Mouse (Mus musculus) stomach, embryonic 16.5 days (tissue): ENCODE measurements around the gene Ubac2. TPM values are rescaled to one million over a fixed set of nuclear protein-coding genes. Genes with fewer than 3 reads are reported as not detected.
A peak's percentile ranks its signal among the peaks of the same experiment; 100 is the strongest.
"Not testable (repeated sequence)": the region's sequence is repeated elsewhere in the genome, so short reads cannot be mapped to it uniquely, and the experiment has no call there.

Experiments
- ATAC-seq: fragments of 200-750 bp; cut with Nextera tagmentation; 2 replicates; pipeline ENCODE4 v1.8.0; 2017; ENCODE audit warnings: moderate number of reproducible peaks, moderate TSS enrichment; ENCODE audit not compliant: insufficient read depth, low FRiP score
- H3K27ac ChIP-seq: fragments of 300-500 bp; sonication (generic); 2 replicates; pipeline ENCODE4 v1.5.1; 2014; ENCODE audit warnings: low read length
- H3K27me3 ChIP-seq: fragments of 300-500 bp; sonication (generic); 2 replicates; pipeline ENCODE4 v1.6.1; 2014; ENCODE audit warnings: low read length, control low read depth, mixed read lengths; ENCODE audit not compliant: control insufficient read depth, insufficient read depth
- H3K36me3 ChIP-seq: fragments of 300-500 bp; sonication (generic); 2 replicates; pipeline ENCODE4 v1.6.1; 2014; ENCODE audit warnings: low read length; ENCODE audit not compliant: control insufficient read depth, insufficient read depth
- H3K4me1 ChIP-seq: fragments of 300-500 bp; sonication (generic); 2 replicates; pipeline ENCODE4 v1.6.1; 2014; ENCODE audit warnings: low read length, control low read depth, mixed read lengths; ENCODE audit not compliant: control insufficient read depth, insufficient read depth
- H3K4me2 ChIP-seq: fragments of 300-500 bp; sonication (generic); 2 replicates; pipeline ENCODE4 v1.6.1; 2014; ENCODE audit warnings: low read depth, low read length, mixed read lengths
- H3K4me3 ChIP-seq: fragments of 300-500 bp; sonication (generic); replicated peaks from 2 replicates; pipeline ENCODE4 v1.5.1; 2014; ENCODE audit warnings: mild to moderate bottlenecking, low read length
- H3K9ac ChIP-seq: fragments of 300-500 bp; sonication (generic); 2 replicates; pipeline ENCODE4 v1.6.1; 2014; ENCODE audit warnings: low read length
- H3K9me3 ChIP-seq: fragments of 300-500 bp; sonication (generic); replicated peaks from 2 replicates; pipeline ENCODE4 v1.6.1; 2016; ENCODE audit warnings: low read length, control low read depth; ENCODE audit not compliant: control insufficient read depth
- WGBS: fragments of 180-500 bp; shearing (Covaris S2); extraction: QIAGEN DNeasy Blood & Tissue Kit; methylation state at CpG from one replicate; pipeline ENCODE4 v1.1.7; 2014; 5-methylcytosine and 5-hydroxymethylcytosine counted together
- polyA plus RNA-seq: library from polyadenylated mRNA; unstranded; fragments of >200 nt; fragmentation: Nextera tagmentation; extraction: Ambion mirVana; gene quantifications from 2 replicates; pipeline ENCODE4 v1.2.1, GENCODE M21; 2015

Ubac2 gene
- polyA plus RNA-seq, result 54.9 and 57.4 TPM in 2 replicates

DNA sequence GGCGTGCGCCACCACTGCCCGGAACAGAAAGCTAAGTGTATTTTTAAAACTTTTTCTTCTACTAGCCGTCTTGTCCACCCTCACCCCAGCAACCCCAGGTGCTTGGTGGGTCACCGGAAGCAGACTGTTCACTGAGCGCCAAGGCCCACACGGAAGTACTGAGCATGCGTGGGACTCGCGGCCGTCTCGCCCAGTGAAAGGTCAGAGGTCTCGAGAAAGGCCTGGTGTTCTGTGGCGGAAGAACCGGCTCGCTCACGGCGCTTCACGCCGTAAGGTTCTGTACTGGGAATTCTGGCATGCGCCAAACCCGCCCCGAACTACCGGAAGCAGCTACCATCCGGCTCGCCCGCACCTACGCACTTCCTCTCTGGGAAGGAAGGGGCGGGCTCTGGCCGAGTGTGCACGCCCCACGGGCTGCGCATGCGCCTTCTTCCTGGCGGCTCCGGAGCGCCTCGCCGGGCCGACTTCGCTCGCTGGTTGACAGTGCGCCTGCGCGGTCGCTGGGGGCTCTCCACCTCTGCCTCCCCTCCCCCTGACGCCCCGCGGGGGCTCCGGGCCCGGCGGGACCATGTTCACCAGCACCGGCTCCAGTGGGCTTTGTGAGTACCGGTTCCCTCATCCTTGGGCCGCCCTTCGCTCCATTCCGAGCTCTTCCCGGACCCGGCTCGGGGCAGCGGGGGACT is at the start of gene Ubac2:
TSS of gene Ubac2 (plus strand) at position 445 of the 683 bp plus-strand sequence.
- Histone ChIP-seq H3K9me3 (no peaks in the 10 kb centered on the region), H3K4me2 (peak within 1 kb of the TSS; percentile 98), H3K9ac (peak within 1 kb of the TSS; percentile 98), H3K36me3 (no peaks in the 10 kb centered on the region), H3K4me1 (peaks cover 31% of the 10 kb centered on the region), H3K4me3 (peak within 1 kb of the TSS; percentile 97), H3K27me3 (no peaks in the 10 kb centered on the region), H3K27ac (peak within 1 kb of the TSS; percentile 92)
- peak; percentile 98 for ATAC-seq
- under 1% methylated on average over 61 of the region's 61 CpGs for WGBS

DNA sequence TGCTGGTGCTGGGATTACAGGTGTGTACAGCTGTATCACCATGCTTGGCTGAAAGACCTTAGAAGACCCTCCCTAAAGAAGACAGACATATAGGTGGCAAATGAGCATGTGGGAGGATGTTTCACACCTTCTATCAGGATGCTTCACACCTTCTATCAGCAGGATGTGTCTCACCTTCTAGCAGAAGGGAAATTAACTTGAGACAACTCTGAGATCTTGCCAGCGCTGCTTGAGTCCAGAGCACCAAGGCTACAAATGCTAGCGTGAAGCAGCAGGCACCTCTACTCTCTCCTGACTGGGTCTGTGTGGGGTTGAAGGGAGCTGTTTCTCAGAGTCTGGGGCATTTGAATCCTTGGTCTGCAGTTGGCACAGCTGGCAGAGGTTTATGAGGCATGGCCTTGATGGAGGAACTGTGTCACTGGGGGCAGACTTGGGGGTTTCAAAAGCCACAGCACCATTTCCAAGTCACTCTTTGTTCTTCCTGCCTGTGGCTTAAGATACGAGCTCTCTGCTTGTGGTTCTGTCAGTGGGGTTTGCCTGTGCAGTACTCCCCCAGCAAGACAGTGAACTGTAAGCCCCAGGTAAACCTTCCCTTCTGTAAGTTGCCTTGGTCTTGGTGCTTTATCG is 48.5 kb upstream of the Ubac2 start:
- 85% methylated on average over 4 of the region's 4 CpGs for WGBS
- Histone ChIP-seq H3K9ac (no peak overlapping the region), H3K36me3 (no peaks in the 10 kb centered on the region), H3K9me3 (no peaks in the 10 kb centered on the region), H3K27ac (no peak overlapping the region), H3K4me1 (peaks cover 2% of the 10 kb centered on the region; the same call in 1 of the 2 replicates), H3K27me3 (no peaks in the 10 kb centered on the region), H3K4me2 (no peak overlapping the region), H3K4me3 (no peak overlapping the region)
- ATAC-seq, result no peak

- no peaks in the 10 kb centered on the region for H3K4me1 ChIP-seq
- H3K27me3 ChIP-seq, result no peaks in the 10 kb centered on the region
- H3K4me3 ChIP-seq, result no peak overlapping the region
- WGBS, result 77% methylated on average over 2 of the region's 2 CpGs
- no peak overlapping the region for H3K9ac ChIP-seq
- no peak overlapping the region for H3K4me2 ChIP-seq
- H3K27ac ChIP-seq, result no peak overlapping the region
- no peaks in the 10 kb centered on the region for H3K36me3 ChIP-seq
- H3K9me3 ChIP-seq, result no peaks in the 10 kb centered on the region
- ATAC-seq, result no peak
Measured at GRCm38 (mm10) chr14:121833001-121833520, 45.4 kb upstream of the Ubac2 start.

DNA sequence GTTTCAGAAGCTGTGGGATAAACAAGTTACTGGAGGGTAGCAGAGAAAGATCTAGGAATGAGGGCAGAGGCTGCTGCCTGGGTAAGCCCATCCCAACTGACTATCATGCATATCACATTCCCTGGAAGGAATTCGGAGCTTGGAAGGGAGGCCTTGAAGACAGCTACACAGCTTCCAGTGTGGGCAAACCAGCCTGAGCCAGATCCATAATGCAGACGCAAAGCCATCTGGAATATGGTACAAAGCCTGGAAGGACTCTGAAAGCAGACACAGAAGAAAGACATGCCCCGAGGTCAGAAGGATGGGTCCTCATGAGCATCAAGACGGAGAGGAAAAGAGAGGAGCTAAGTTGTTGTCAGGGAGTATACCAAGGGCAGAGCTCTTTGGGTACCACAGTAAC is 40.3 kb upstream of the Ubac2 start:
- H3K4me1 ChIP-seq, result no peaks in the 10 kb centered on the region
- 88% methylated on average over 4 of the region's 4 CpGs for whole genome bisulfite sequencing
- 0 out of 2 replicates have a peak, but pooled peaks cover 3% of the 10 kb centered on the region for H3K9me3 ChIP-seq
- H3K4me3 ChIP-seq, result no peak overlapping the region
- H3K36me3 ChIP-seq, result no peaks in the 10 kb centered on the region
- H3K9ac ChIP-seq, result no peak overlapping the region
- H3K27ac ChIP-seq, result no peak overlapping the region
- no peak for ATAC-seq
- no peak overlapping the region for H3K4me2 ChIP-seq
- H3K27me3 ChIP-seq, result no peaks in the 10 kb centered on the region

- Histone ChIP-seq H3K4me2 (no peak overlapping the region), H3K27me3 (no peaks in the 10 kb centered on the region), H3K9me3 (0 out of 2 replicates have a peak, but pooled peaks cover 3% of the 10 kb centered on the region), H3K27ac (no peak overlapping the region), H3K4me1 (no peaks in the 10 kb centered on the region), H3K9ac (no peak overlapping the region), H3K4me3 (no peak overlapping the region), H3K36me3 (no peaks in the 10 kb centered on the region)
- WGBS, result 91% methylated on average over 8 of the region's 8 CpGs
- no peak for ATAC-seq
Measured at GRCm38 (mm10) chr14:121840217-121840616, 38.2 kb upstream of the Ubac2 start.

- no peaks in the 10 kb centered on the region for H3K27me3 ChIP-seq
- no peak overlapping the region for H3K4me2 ChIP-seq
- no peak for ATAC-seq
- no peaks in the 10 kb centered on the region for H3K9me3 ChIP-seq
- H3K36me3 ChIP-seq, result no peaks in the 10 kb centered on the region
- H3K9ac ChIP-seq, result no peak overlapping the region
- no peak overlapping the region for H3K27ac ChIP-seq
- H3K4me3 ChIP-seq, result no peak overlapping the region
- 61% methylated on average over 8 of the region's 8 CpGs for WGBS
- H3K4me1 ChIP-seq, result no peaks in the 10 kb centered on the region
Measured at GRCm38 (mm10) chr14:121844486-121844885, 33.9 kb upstream of the Ubac2 start.

DNA sequence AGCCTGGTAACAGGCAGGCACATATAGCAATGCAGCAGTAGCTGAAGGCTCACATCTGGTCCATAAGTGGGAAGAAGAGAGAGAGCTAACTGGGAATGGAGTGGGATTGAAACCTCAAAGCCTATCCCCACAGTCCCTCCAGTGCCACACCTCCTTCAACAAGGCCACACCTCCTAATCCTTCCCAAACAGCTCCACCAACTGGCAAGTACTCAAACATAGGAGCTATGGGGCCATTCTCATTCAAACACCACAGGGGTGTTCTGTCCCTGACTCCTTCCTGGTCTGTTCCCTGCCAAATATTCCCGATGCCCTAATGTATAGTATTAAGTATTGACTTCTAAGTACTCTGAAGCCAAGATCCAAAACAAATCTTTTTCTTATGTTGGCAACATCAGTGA is 27.2 kb upstream of the Ubac2 start:
- Histone ChIP-seq H3K4me1 (no peaks in the 10 kb centered on the region), H3K4me2 (no peak overlapping the region), H3K9ac (no peak overlapping the region), H3K9me3 (no peaks in the 10 kb centered on the region), H3K27me3 (no peaks in the 10 kb centered on the region), H3K36me3 (no peaks in the 10 kb centered on the region), H3K27ac (no peak overlapping the region), H3K4me3 (no peak overlapping the region)
- 81% methylated on average over 1 of the region's 1 CpGs for WGBS
- no peak for ATAC-seq

DNA sequence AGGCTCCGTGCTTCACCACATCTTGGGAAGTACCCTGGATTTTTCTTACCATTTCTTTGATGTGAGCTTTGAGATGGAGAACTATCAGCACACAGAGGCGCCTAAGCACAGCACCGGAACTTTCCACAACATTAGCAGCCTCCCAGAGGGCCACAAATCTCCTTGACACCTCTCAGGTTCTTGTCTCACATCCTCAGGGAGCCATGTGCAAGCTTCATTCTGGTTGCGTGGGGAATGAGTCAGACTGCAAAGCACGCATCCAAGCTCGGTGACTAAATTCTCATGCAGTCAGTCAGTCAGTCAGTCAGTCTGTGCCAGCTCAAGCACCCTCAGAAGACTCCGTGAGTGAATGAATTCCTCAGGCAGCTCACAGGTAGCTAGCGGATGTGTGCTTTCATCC is 25.9 kb upstream of the Ubac2 start:
- Histone ChIP-seq H3K4me1 (no peaks in the 10 kb centered on the region), H3K4me2 (no peak overlapping the region), H3K27ac (no peak overlapping the region), H3K9me3 (no peaks in the 10 kb centered on the region), H3K27me3 (no peaks in the 10 kb centered on the region), H3K9ac (no peak overlapping the region), H3K4me3 (no peak overlapping the region), H3K36me3 (no peaks in the 10 kb centered on the region)
- 74% methylated on average over 8 of the region's 8 CpGs for WGBS
- no peak for ATAC-seq

DNA sequence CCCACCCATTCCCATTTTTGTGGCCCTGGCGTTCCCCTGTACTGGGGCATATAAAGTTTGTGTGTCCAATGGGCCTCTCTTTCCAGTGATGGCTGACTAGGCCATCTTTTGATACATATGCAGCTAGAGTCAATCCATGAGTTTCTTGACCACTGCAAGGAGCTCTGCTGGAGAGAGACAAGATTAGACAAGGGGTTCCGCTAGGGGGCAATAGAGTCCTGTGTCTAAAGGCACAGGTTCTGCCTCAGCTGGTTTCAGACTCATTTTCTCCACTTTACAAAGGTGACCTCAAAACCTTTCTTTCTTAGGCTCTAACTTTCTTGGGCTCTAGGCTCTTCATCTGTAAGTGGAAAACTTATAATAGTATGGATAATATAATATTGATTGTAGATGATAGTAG is 13.3 kb upstream of the Ubac2 start:
- WGBS, result 11% methylated on average over 2 of the region's 2 CpGs

More for the DNA sequence above, 13.3 kb upstream of the Ubac2 start:
- not testable (repeated sequence) for H3K9me3 ChIP-seq, H3K4me2 ChIP-seq, H3K4me3 ChIP-seq, H3K4me1 ChIP-seq, ATAC-seq, H3K27ac ChIP-seq, H3K9ac ChIP-seq, H3K36me3 ChIP-seq, H3K27me3 ChIP-seq
